Mouse (Mus musculus): Measurements from ENCODE around the gene Glb1l2. TPM values are rescaled to one million over a fixed set of nuclear protein-coding genes. Genes with fewer than 3 reads are reported as not detected.

Glb1l2 gene
- total and polyA plus RNA-seq, 3 experiments, result not detected

DNA sequence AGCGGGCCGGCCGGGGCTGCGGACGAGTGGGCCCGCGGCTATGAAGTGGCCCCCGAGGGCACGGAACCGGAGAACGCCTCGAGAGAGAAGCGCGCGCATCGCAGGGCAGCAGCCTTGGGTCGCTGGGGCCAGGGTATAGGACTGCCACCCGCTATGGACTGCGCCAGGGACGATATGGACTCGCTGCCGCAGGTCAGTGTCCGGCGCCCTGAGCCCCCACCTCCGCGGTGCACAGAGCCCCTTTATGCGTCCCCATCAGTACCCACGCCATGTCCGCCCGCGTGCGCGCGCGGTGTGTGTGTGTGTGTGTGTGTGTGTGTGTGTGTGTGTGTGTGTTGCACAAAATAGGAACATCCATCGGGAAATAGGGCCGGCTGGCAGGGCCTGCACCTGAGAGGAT is 72.3 kb downstream of the Glb1l2 start:
- TF ChIP-seq ETS1 (IDR thresholded peaks at IDR 0.05; ENCODE audit: low read depth, low read length) (no peak), E2F4 (IDR thresholded peaks at IDR 0.05; ENCODE audit: borderline replicate concordance, low read depth, low read length) (no peak), MXI1 (IDR thresholded peaks at IDR 0.05; ENCODE audit: low read depth, low read length) (no peak), TCF12 (IDR thresholded peaks at IDR 0.05; ENCODE audit: low read depth, low read length) (no peak), TAL1 (IDR thresholded peaks at IDR 0.05; ENCODE audit: low read length) (no peak), CTCF (IDR thresholded peaks at IDR 0.05 in 2 of 3, conservative IDR thresholded peaks at IDR 0.05 in 1 of 3; ENCODE audit: control insufficient read depth in 1 of 3, insufficient read depth in 1 of 3, low read depth in 2 of 3, low read length in 3 of 3, poor library complexity in 1 of 3, severe bottlenecking in 1 of 3) (no peak), POLR2AphosphoS2 (IDR thresholded peaks at IDR 0.05; ENCODE audit: low read length) (no peak), USF2 (IDR thresholded peaks at IDR 0.05; ENCODE audit: borderline replicate concordance in 1 of 2, insufficient read depth in 1 of 2, low read depth in 1 of 2, low read length in 2 of 2) (no peak), MAX (IDR thresholded peaks at IDR 0.05; ENCODE audit: low read length) (no peak), UBTF (IDR thresholded peaks at IDR 0.05; ENCODE audit: borderline replicate concordance, insufficient read depth, low read depth, low read length) (no peak)
- Histone ChIP-seq H3K9ac (ENCODE audit: control insufficient read depth, low read depth, low read length, poor library complexity, severe bottlenecking) (no peak overlapping the region), H3K27ac (ENCODE audit: control insufficient read depth, low read depth, low read length) (no peak overlapping the region), H3K4me3 (ENCODE audit: control insufficient read depth in 1 of 2, insufficient read depth in 1 of 2, low read depth in 2 of 2, low read length in 2 of 2) (no peak overlapping the region), H3K36me3 (ENCODE audit: control insufficient read depth in 1 of 2, insufficient read depth in 2 of 2, low read length in 2 of 2) (no peaks in the 10 kb centered on the region), H3K4me1 (ENCODE audit: control insufficient read depth in 1 of 2, insufficient read depth in 2 of 2, low read length in 2 of 2) (no peaks in the 10 kb centered on the region), H3K27me3 (ENCODE audit: control insufficient read depth in 1 of 2, insufficient read depth in 2 of 2, low read length in 2 of 2) (no peaks in the 10 kb centered on the region), H3K9me3 (replicated peaks; ENCODE audit: insufficient read depth, low read length) (no peaks in the 10 kb centered on the region), H3K79me2 (ENCODE audit: control insufficient read depth, insufficient read depth, low read length, poor library complexity) (no peaks in the 10 kb centered on the region)
- no peak for DNase-seq (ENCODE audit: low read depth, low spot score)

- H3K4me3 ChIP-seq (ENCODE audit: control insufficient read depth in 1 of 2, insufficient read depth in 1 of 2, low read depth in 2 of 2, low read length in 2 of 2), result no peak within 1 kb of the TSS
Measured at GRCm38 (mm10) chr9:26733206-26733891, 72.9 kb downstream of the Glb1l2 start, which contains the start of gene B3gat1. TSS of gene B3gat1 (plus strand) at chr9:26733728.

More at GRCm38 (mm10) chr9:26733206-26733891, 72.9 kb downstream of the Glb1l2 start, which contains the start of gene B3gat1:
- Histone ChIP-seq H3K36me3 (ENCODE audit: control insufficient read depth in 1 of 2, insufficient read depth in 2 of 2, low read length in 2 of 2) (no peaks in the 10 kb centered on the region), H3K27me3 (ENCODE audit: control insufficient read depth in 1 of 2, insufficient read depth in 2 of 2, low read length in 2 of 2) (no peaks in the 10 kb centered on the region), H3K4me1 (ENCODE audit: control insufficient read depth in 1 of 2, insufficient read depth in 2 of 2, low read length in 2 of 2) (no peaks in the 10 kb centered on the region), H3K79me2 (ENCODE audit: control insufficient read depth, insufficient read depth, low read length, poor library complexity) (no peaks in the 10 kb centered on the region), H3K9me3 (replicated peaks; ENCODE audit: insufficient read depth, low read length) (no peaks in the 10 kb centered on the region), H3K9ac (ENCODE audit: control insufficient read depth, low read depth, low read length, poor library complexity, severe bottlenecking) (no peak within 1 kb of the TSS), H3K27ac (ENCODE audit: control insufficient read depth, low read depth, low read length) (no peak within 1 kb of the TSS)
- TF ChIP-seq MEF2A (IDR thresholded peaks at IDR 0.05; ENCODE audit: extremely low read depth, insufficient replicate concordance, low read depth, low read length, poor library complexity, severe bottlenecking) (no peak), MYB (IDR thresholded peaks at IDR 0.05; ENCODE audit: low read depth, low read length) (no peak), POLR2A (IDR thresholded peaks at IDR 0.05; ENCODE audit: control insufficient read depth in 1 of 2, insufficient read depth in 1 of 2, low read depth in 1 of 2, low read length in 2 of 2, poor library complexity in 1 of 2) (no peak), TBP (IDR thresholded peaks at IDR 0.05; ENCODE audit: low read depth, low read length) (no peak), ELF1 (IDR thresholded peaks at IDR 0.05; ENCODE audit: low read depth, low read length) (no peak), CHD2 (IDR thresholded peaks at IDR 0.05; ENCODE audit: low read length) (no peak), RAD21 (IDR thresholded peaks at IDR 0.05; ENCODE audit: low read depth, low read length) (no peak), USF2 (IDR thresholded peaks at IDR 0.05; ENCODE audit: borderline replicate concordance in 1 of 2, insufficient read depth in 1 of 2, low read depth in 1 of 2, low read length in 2 of 2) (no peak), ZMIZ1 (IDR thresholded peaks at IDR 0.05; ENCODE audit: low read depth, low read length) (no peak)
- no peak for DNase-seq (ENCODE audit: low read depth, low spot score)

All from MEL (cell line).